Mouse (Mus musculus) E14TG2a.4 (cell line): ENCODE results near the gene Hnrnph2.

ENCODE experiments used
- CTCF ChIP-seq: conservative IDR thresholded peaks from 2 replicates; pipeline ENCODE4 v1.5.1; 2014; ENCODE audit warnings: low read length
- POU5F1 ChIP-seq: IDR thresholded peaks from 2 replicates; pipeline ENCODE4 v1.6.1; 2014; ENCODE audit warnings: low read length, borderline replicate concordance

DNA sequence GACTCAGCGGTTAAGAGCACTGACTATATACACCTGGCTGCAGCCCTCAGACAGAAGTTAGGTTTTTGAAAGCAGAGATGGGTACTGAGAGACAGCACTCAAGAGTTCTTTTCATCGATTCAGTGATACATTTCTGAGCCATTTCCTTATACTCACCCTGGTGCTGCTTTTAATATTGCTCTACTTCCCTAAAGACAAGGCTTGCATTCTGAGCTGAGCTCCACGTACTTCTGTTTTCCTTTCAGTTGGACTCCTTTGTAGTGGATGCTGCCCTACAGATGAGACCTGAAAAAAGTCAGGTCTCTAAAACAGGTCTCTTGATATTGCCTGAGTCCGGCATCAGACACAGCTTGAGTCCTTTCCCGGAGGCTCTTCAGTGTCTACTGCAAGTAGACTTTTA lies 31.7 kb downstream of the Hnrnph2 start:
- TF ChIP-seq CTCF (no peak), POU5F1 (no peak)
